Mouse (Mus musculus) neutrophil, adult 5-6 weeks (primary cell): ENCODE measurements at regions not wholly inside any gene's neighbourhood (a gene's known extent, or its start where the extent isn't known, plus 50 kb on each side); places are given as distances from the start of the nearest gene placed in this dataset.

ENCODE experiments used
- ATAC-seq: fragments of 151-379, 151-347 bp; 2 replicates; pipeline ENCODE4 v1.8.0; 2017; ENCODE audit warnings: mild to moderate bottlenecking, moderate TSS enrichment; ENCODE audit not compliant: insufficient number of reproducible peaks, poor library complexity, low FRiP score, severe bottlenecking; ENCODE audit errors: extremely low read depth

GRCm38 (mm10) chr2:102970221-102970620 is 68.8 kb upstream of the Cd44 start:
- no peak for ATAC-seq

- ATAC-seq = peak; percentile 52; the same call in 1 of the 2 replicates
These were observed 66.7 kb upstream of the Cd44 start for GRCm38 (mm10) chr2:102967950-102968722.

- peak; percentile 82 for ATAC-seq
These were observed 66.0 kb upstream of the Cd44 start for GRCm38 (mm10) chr2:102967417-102967816.

GRCm38 (mm10) chr2:102959067-102959645 is 57.7 kb upstream of the Cd44 start:
- ATAC-seq = peak; percentile 53; the same call in 1 of the 2 replicates

- no peak for ATAC-seq
These were observed 57.1 kb upstream of the Cd44 start for GRCm38 (mm10) chr2:102958529-102958928.

GRCm38 (mm10) chr2:102957811-102958210 is 56.3 kb upstream of the Cd44 start:
- no peak for ATAC-seq

- no peak for ATAC-seq
These were observed 55.4 kb upstream of the Cd44 start for GRCm38 (mm10) chr2:102956858-102957242.

GRCm38 (mm10) chr2:102956108-102956857 is 54.8 kb upstream of the Cd44 start:
- no peak for ATAC-seq

GRCm38 (mm10) chr2:102955232-102955631 is 53.8 kb upstream of the Cd44 start:
- ATAC-seq = no peak
